Mouse (Mus musculus) spleen, adult 2 months (tissue): ENCODE results near the gene Rplp2.

Source experiments
- CTCF ChIP-seq: fragments of 200-500 bp; IDR thresholded peaks from 2 replicates; pipeline ENCODE4 v1.5.1; 2011; ENCODE audit warnings: mild to moderate bottlenecking, inconsistent platforms; ENCODE audit not compliant: insufficient read depth, insufficient read length, insufficient replicate concordance; ENCODE audit errors: extremely low read depth
- POLR2A ChIP-seq: fragments of 200-500 bp; IDR thresholded peaks from 2 replicates; pipeline ENCODE4 v1.6.1; 2011; ENCODE audit warnings: low read depth, low read length, inconsistent platforms

DNA sequence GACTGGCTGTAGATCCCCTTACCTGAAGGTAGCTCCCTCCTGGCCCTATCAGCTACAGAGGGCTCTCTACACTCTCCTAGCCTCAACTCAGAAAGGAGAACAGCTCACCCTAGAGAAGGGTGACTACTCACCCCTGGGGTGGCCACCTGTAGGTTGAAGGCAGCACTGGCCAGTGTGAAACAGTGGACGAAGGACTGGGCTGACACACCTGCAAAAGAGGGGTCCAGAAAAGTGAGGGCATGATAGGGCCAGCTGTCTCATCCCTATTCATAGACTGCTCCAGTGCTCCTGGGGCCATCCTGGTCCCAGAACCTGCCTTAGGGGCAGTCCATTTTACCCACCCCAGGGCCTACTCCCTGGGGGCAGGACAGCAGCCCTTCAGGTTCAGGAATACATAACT is 35.5 kb upstream of the Rplp2 start:
- TF ChIP-seq CTCF (no peak), POLR2A (no peak)
